Mouse (Mus musculus): ENCODE measurements at regions not wholly inside any gene's neighbourhood (a gene's known extent, or its start where the extent isn't known, plus 50 kb on each side); places are given as distances from the start of the nearest gene placed in this dataset.

GRCm38 (mm10) chr3:48911758-48912157 lies 845.4 kb downstream of the Pcdh18 start:
- no peak for DNase-seq (ENCODE audit: low read depth, low spot score)

GRCm38 (mm10) chr3:48890403-48890802 lies 866.7 kb downstream of the Pcdh18 start:
- DNase-seq (ENCODE audit: low read depth, low spot score): no peak

GRCm38 (mm10) chr3:48887885-48888284 lies 869.2 kb downstream of the Pcdh18 start:
- no peak for DNase-seq (ENCODE audit: low read depth, low spot score)

- DNase-seq (ENCODE audit: low read depth, low spot score): no peak
Observed at GRCm38 (mm10) chr3:48869527-48869926, 887.6 kb downstream of the Pcdh18 start.

- DNase-seq (ENCODE audit: low read depth, low spot score): peak; percentile 33
Observed at GRCm38 (mm10) chr3:48846049-48846653, 911.0 kb downstream of the Pcdh18 start.

- DNase-seq (ENCODE audit: low read depth, low spot score): no peak
Observed at GRCm38 (mm10) chr3:48840692-48841091, 916.4 kb downstream of the Pcdh18 start.

- DNase-seq (ENCODE audit: low read depth, low spot score): no peak
Observed at GRCm38 (mm10) chr3:48823360-48823759, 933.8 kb downstream of the Pcdh18 start.

- no peak for DNase-seq (ENCODE audit: low read depth, low spot score)
Observed at GRCm38 (mm10) chr3:48804398-48804797, 952.7 kb downstream of the Pcdh18 start.

GRCm38 (mm10) chr3:48771709-48772108 lies 985.4 kb downstream of the Pcdh18 start:
- no peak for DNase-seq (ENCODE audit: low read depth, low spot score)
